Mouse (Mus musculus): ENCODE measurements around the gene Gng10.

Gene Gng10

GRCm38 (mm10) chr4:59016922-59017321 is 18.0 kb upstream of the Gng10 start:
- DNase-seq = no peak

- no peak for DNase-seq
Observed at GRCm38 (mm10) chr4:59034325-59034917, 467 bp upstream of the Gng10 start.

DNA sequence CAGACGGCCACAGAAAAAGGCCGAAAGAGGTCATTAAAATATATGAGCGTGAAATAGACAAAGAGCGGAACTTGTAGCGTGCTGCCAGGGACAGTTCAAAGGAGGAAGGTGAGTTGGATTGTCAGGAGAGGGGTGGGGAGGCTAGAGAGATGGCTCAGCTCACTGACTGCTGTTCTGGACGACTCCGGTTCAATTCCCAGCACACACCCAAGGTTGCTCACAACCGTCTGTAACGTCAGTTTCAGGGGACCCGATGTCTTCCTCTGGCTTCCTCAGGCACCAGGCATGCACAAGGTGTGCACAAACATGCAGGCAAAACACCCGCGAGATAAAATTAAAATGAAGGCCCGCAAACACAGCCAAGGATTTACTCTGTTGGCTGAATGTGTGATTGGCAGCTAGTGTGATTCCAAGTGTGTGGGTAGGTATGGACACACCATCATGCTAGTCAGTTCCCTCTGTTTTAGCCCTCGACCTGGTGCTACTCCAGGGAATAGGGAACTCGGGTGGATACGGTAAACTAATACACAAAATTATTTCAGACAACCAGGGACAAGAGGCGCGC is 980 bp downstream of the Gng10 start:
- no peak for DNase-seq

- DNase-seq = peak; percentile 43
Observed at GRCm38 (mm10) chr4:59036490-59037127, 1.7 kb downstream of the Gng10 start.

DNA sequence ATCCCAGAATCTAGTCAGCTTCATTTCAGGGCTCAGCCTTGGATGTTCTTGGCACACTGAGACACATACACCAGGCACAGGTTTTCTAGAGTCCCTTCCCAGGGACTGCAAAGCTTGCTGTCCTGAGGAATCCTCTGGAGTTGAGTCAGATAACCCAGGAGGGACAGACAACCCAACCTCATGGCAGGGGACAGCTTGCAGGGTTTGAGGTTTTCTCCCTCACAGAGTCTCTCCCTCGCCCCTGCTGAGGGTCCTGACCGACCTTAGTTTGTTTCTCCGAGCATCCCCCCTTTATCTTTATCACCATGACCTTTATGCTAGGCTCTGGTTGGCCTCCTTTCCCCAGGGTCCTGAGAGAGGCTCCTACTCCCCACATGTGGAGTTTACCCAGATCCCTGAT is 2.6 kb downstream of the Gng10 start:
- DNase-seq = no peak

- no peak for DNase-seq
Observed at GRCm38 (mm10) chr4:59040397-59041287, 5.8 kb downstream of the Gng10 start.

- no peak for DNase-seq
Observed at GRCm38 (mm10) chr4:59043074-59043473, 8.2 kb downstream of the Gng10 start.

GRCm38 (mm10) chr4:59043891-59044290 is 9.0 kb downstream of the Gng10 start:
- DNase-seq = no peak

DNA sequence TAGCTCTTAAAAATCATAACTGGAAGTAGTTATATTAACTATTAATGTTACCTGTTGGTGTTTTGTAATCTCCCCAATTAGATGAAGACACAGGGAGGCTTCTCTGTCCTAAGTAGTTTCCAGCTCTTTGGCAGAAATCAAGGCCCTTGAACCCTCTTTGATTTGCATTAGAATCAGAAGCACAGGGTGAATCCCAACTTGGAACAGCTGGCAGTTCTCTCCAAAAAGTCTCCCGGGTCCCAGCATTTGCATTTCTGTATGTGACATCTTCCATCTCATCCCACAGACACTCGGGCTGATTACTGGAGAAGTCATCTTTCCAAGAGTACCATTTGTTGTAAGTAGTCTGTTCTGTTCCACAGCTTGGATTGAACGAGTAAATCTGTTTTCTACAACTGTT is 12.3 kb downstream of the Gng10 start:
- DNase-seq = no peak

GRCm38 (mm10) chr4:59051081-59051480 is 16.2 kb downstream of the Gng10 start:
- no peak for DNase-seq

DNA sequence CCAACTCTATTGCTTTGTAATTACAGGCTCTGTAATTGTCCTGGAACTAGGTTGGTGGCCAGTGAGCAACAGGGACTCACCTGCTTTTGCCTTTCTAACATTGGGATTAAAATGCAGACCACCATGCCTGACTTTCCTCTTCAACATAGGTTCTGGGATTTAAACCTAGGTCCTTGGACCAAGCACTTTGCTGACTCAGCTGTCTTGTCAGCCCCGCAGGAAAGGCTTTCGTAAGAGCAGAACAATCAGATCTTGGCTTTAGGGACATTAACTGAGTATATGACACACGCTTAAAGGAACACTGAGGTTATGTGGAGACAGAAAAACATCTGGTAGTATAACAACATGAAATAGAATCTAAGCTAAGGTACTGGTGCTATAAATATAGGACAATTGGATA is 23.0 kb downstream of the Gng10 start:
- no peak for DNase-seq

- DNase-seq = no peak
Observed at GRCm38 (mm10) chr4:59062526-59062925, 27.6 kb downstream of the Gng10 start.

DNA sequence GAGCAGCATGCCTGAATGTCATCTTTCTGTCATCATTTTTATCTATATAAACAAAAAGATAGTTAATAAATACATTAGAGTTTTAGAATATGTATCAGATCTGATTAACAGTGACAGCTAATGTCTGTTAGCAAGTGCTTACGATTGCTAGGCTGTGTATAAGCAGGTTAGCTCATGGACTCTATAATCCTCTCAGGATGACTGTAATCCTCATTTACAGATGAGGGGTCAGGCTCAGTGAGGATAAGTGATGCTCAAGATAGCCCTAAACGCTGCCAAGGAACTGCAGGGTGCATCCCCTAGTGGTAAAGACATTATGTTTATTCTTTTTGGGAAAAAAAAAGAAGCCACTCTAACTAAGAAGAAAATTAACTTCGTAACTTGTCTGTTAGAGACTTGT is 34.4 kb downstream of the Gng10 start:
- DNase-seq = no peak

DNA sequence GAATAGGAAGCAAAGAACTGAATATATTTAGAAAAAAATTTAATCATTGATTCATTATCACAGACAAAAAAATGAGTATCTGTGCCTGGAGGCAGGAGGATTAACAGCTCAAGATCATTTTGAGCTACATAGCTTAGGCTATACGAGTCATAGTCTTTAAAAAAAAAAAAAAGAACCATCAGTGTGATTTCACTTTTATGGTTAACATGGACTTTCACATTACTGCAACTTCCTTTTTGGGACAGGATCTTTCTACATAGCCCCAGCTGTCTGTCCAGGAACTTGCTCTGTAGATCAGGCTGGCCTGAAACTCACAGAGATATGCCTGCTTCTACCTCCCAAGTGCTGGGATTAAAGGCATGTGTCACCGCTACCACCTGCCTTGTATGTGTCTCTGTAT is 48.5 kb downstream of the Gng10 start:
- no peak for DNase-seq

GRCm38 (mm10) chr4:59089391-59089790 is 54.5 kb downstream of the Gng10 start:
- no peak for DNase-seq
